Mouse (Mus musculus) retina, postnatal 1 day (tissue): ENCODE measurements around the gene Map3k5.
"Not testable (repeated sequence)": the region's sequence is repeated elsewhere in the genome, so short reads cannot be mapped to it uniquely, and the experiment has no call there.

Experiments used
- DNase-seq: peaks from one replicate; pipeline ENCODE4 v3.0.0-alpha.2; 2012

The Map3k5 gene

GRCm38 (mm10) chr10:19934384-19935294 lies at the start of gene Map3k5:
Gene Map3k5, plus strand, starts transcription at chr10:19934472.
- peak; percentile 76 for DNase-seq

- no peak for DNase-seq
Observed at GRCm38 (mm10) chr10:19886249-19886648, 48.0 kb upstream of the Map3k5 start.

GRCm38 (mm10) chr10:19889908-19890307 lies 44.4 kb upstream of the Map3k5 start:
- DNase-seq, result no peak

GRCm38 (mm10) chr10:19891686-19892085 lies 42.6 kb upstream of the Map3k5 start:
- no peak for DNase-seq

GRCm38 (mm10) chr10:19893146-19893545 lies 41.1 kb upstream of the Map3k5 start:
- DNase-seq, result no peak

GRCm38 (mm10) chr10:19893976-19894375 lies 40.3 kb upstream of the Map3k5 start:
- DNase-seq, result peak; percentile 63

GRCm38 (mm10) chr10:19900191-19900590 lies 34.1 kb upstream of the Map3k5 start:
- no peak for DNase-seq

GRCm38 (mm10) chr10:19901992-19902391 lies 32.3 kb upstream of the Map3k5 start:
- no peak for DNase-seq

GRCm38 (mm10) chr10:19904077-19904820 lies 30.0 kb upstream of the Map3k5 start:
- DNase-seq, result no peak

GRCm38 (mm10) chr10:19907246-19907804 lies 26.9 kb upstream of the Map3k5 start, which contains the start of gene Pex7:
Gene Pex7, minus strand, starts transcription at chr10:19907689.
- DNase-seq, result peak; percentile 97

GRCm38 (mm10) chr10:19908076-19908475 lies 26.2 kb upstream of the Map3k5 start:
- DNase-seq, result no peak

GRCm38 (mm10) chr10:19910516-19910915 lies 23.8 kb upstream of the Map3k5 start:
- DNase-seq, result no peak

GRCm38 (mm10) chr10:19911583-19911982 lies 22.7 kb upstream of the Map3k5 start:
- DNase-seq, result no peak

GRCm38 (mm10) chr10:19913806-19914205 lies 20.5 kb upstream of the Map3k5 start:
- DNase-seq, result no peak

GRCm38 (mm10) chr10:19915301-19915700 lies 19.0 kb upstream of the Map3k5 start:
- peak; percentile 69 for DNase-seq

GRCm38 (mm10) chr10:19922410-19922809 lies 11.9 kb upstream of the Map3k5 start:
- DNase-seq, result no peak

- no peak for DNase-seq
Observed at GRCm38 (mm10) chr10:19924256-19924655, 10.0 kb upstream of the Map3k5 start.

GRCm38 (mm10) chr10:19926391-19926897 lies 7.8 kb upstream of the Map3k5 start:
- DNase-seq, result not testable (repeated sequence)

GRCm38 (mm10) chr10:19928205-19928604 lies 6.1 kb upstream of the Map3k5 start:
- DNase-seq, result no peak

GRCm38 (mm10) chr10:19932986-19933385 lies 1.3 kb upstream of the Map3k5 start:
- DNase-seq, result no peak

GRCm38 (mm10) chr10:19933511-19934383 lies 525 bp upstream of the Map3k5 start:
- peak; percentile 78 for DNase-seq

GRCm38 (mm10) chr10:19935295-19935623 lies 987 bp downstream of the Map3k5 start:
- peak; percentile 9 for DNase-seq
